Mouse (Mus musculus) hindbrain, embryonic 12.5 days (tissue): Measurements from ENCODE around the gene Slc16a10. TPM values are rescaled to one million over a fixed set of nuclear protein-coding genes. Genes with fewer than 3 reads are reported as not detected.

Experiments used
- ATAC-seq: fragments of 200-750 bp; cut with Nextera tagmentation; 2 replicates; pipeline ENCODE4 v1.8.0; 2017; ENCODE audit warnings: moderate TSS enrichment; ENCODE audit not compliant: low FRiP score
- H3K27ac ChIP-seq: fragments of 300-500 bp; sonication (generic); 2 replicates; pipeline ENCODE4 v1.5.1; 2016; ENCODE audit warnings: mild to moderate bottlenecking
- H3K27me3 ChIP-seq: fragments of 300-500 bp; sonication (generic); 2 replicates; pipeline ENCODE4 v1.6.1; 2016; ENCODE audit warnings: mild to moderate bottlenecking
- H3K36me3 ChIP-seq: fragments of 300-500 bp; sonication (generic); 2 replicates; pipeline ENCODE4 v1.6.1; 2016; ENCODE audit warnings: mild to moderate bottlenecking
- H3K4me1 ChIP-seq: fragments of 300-500 bp; sonication (generic); 2 replicates; pipeline ENCODE4 v1.6.1; 2016
- H3K4me2 ChIP-seq: fragments of 300-500 bp; sonication (generic); replicated peaks from 2 replicates; pipeline ENCODE4 v1.6.1; 2016; ENCODE audit warnings: mild to moderate bottlenecking
- H3K4me3 ChIP-seq: fragments of 300-500 bp; sonication (generic); 2 replicates; pipeline ENCODE4 v1.5.1; 2016; ENCODE audit warnings: mild to moderate bottlenecking
- H3K9ac ChIP-seq: fragments of 300-500 bp; sonication (generic); 2 replicates; pipeline ENCODE4 v1.6.1; 2016; ENCODE audit warnings: mild to moderate bottlenecking, moderate library complexity
- H3K9me3 ChIP-seq: fragments of 300-500 bp; sonication (generic); replicated peaks from 2 replicates; pipeline ENCODE4 v1.6.1; 2016; ENCODE audit warnings: mild to moderate bottlenecking
- WGBS: fragments of 180-500 bp; shearing (Covaris S2); methylation state at CpG from one replicate; pipeline ENCODE4 v1.1.7; 2016; 5-methylcytosine and 5-hydroxymethylcytosine counted together
- polyA plus RNA-seq: library from polyadenylated mRNA; unstranded; fragments of >200 nt; fragmentation: Nextera tagmentation; extraction: Ambion mirVana; gene quantifications from 2 replicates; pipeline ENCODE4 v1.2.1, GENCODE M21; 2016

The Slc16a10 gene
- polyA plus RNA-seq, 1 experiment from 2014 or later = 12.6 TPM

DNA sequence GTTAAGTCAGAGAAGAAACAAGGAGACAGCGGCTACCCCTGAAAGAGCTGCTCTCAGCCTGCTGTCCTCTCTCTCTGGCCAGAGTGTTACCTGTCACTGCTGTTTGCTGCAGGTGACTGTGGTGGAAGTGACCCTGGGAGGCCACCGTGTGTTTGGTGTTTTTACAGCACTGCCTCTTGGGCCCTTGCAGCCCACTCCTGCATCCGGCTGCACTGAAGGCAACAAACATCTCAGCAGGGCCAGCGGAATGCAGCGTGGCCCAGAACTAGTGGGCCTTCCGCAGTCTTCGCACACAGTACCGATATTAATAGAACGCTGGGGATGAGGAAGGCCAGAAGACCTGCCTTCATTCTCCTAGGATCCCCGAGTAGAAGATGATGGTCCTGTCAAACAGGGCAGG is 27.5 kb upstream of the Slc16a10 start:
- no peak overlapping the region for H3K9ac ChIP-seq
- H3K27ac ChIP-seq = no peak overlapping the region
- ATAC-seq = no peak
- no peak overlapping the region for H3K4me2 ChIP-seq
- no peaks in the 10 kb centered on the region for H3K36me3 ChIP-seq
- WGBS = 87% methylated on average over 10 of the region's 10 CpGs
- H3K27me3 ChIP-seq = no peaks in the 10 kb centered on the region
- no peaks in the 10 kb centered on the region for H3K9me3 ChIP-seq
- H3K4me1 ChIP-seq = no peaks in the 10 kb centered on the region
- H3K4me3 ChIP-seq = no peak overlapping the region

DNA sequence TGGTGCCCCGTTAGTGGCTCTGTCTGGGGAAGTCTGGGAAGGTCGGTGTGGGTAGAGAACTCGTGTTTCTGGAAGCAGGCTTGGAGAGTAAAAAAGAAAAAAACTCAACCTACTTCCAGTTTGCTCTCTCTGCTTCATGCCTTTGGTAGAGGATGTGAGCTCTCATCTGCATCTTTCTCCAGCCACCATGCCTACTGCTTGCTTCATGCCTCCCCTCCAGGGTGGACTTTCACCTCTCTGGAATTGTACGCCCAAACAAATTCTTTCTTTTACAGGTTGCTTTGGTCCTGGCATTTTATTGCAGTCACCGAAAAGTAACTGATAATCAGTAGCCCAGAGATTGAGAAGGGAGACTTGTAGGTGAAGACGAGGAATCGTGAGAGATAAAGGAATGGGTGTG is 27.0 kb upstream of the Slc16a10 start:
- H3K4me3 ChIP-seq = no peak overlapping the region
- H3K4me2 ChIP-seq = no peak overlapping the region
- no peaks in the 10 kb centered on the region for H3K9me3 ChIP-seq
- 92% methylated on average over 7 of the region's 7 CpGs for WGBS
- no peaks in the 10 kb centered on the region for H3K4me1 ChIP-seq
- no peak overlapping the region for H3K27ac ChIP-seq
- no peaks in the 10 kb centered on the region for H3K27me3 ChIP-seq
- H3K36me3 ChIP-seq = no peaks in the 10 kb centered on the region
- ATAC-seq = no peak
- H3K9ac ChIP-seq = no peak overlapping the region

DNA sequence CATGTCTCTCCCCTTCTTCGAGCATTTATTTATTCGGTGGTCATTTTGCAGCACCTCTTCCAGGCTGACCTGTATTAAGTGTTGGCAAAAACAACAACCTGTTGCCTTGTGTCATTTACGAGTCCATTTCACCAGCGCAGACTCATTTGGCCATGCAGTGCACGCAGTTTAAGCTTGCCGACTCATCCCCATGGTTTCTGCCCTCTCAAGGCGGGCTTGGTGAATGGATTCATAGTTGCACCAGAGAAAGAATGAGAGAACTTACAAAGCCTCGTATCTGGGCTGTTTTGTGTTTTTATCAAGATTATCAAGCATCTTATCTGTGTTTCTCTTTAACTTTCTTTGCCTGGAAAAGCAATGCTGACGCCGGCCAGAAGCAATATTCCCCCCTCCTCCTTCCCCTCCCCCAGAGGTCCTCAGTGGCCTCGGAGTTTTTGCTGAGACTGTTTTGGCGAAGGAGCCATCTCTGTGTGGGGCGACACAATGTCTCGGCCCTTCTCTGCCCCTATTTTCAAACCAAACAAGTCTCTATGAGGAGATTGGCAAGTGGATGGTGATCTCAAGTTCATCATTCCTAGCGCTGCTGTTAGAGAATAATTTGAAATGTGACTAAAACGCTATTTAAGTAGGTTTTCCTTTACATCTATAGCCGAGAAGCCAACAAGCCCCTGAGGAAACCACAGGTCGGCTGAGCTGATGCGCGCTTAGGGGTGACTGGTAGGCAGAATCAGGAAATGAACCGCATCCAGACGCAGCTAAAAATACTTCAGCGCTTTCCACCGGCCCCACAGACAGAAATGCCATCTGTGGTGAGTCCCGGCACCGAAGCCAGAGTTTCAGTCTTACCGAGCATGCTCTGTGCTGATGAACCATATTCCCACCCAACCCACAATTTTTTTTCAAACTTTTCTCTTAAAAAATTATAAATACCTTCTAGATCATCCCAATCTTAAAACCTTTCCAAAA is 22.6 kb upstream of the Slc16a10 start:
- H3K27me3 ChIP-seq = no peaks in the 10 kb centered on the region
- H3K4me2 ChIP-seq = no peak overlapping the region
- 85% methylated on average over 27 of the region's 27 CpGs for WGBS
- H3K36me3 ChIP-seq = no peaks in the 10 kb centered on the region
- no peak overlapping the region for H3K4me3 ChIP-seq
- H3K9me3 ChIP-seq = no peaks in the 10 kb centered on the region
- H3K9ac ChIP-seq = no peak overlapping the region
- H3K4me1 ChIP-seq = no peaks in the 10 kb centered on the region
- ATAC-seq = no peak
- H3K27ac ChIP-seq = no peak overlapping the region

DNA sequence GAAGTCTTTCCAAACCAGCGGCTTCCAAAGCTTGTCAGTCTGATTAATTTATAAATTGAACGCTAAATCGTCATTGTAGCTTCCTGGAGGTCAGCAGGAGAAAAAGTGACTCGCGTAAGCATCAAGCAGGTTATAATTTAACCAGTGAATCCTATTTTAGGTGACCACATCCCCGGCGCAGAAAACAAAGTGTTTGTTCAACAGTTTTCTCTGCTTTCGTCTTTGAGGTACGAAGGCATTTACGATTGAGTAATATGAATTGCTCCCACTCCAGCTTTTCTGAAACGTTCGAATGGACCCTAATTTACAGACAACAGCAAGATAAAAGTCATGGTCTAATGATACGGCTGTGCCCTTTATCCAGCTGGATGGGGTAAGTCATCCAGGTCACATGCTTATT is 21.9 kb upstream of the Slc16a10 start:
- no peak for ATAC-seq
- WGBS = 80% methylated on average over 13 of the region's 13 CpGs
- no peaks in the 10 kb centered on the region for H3K36me3 ChIP-seq

DNA sequence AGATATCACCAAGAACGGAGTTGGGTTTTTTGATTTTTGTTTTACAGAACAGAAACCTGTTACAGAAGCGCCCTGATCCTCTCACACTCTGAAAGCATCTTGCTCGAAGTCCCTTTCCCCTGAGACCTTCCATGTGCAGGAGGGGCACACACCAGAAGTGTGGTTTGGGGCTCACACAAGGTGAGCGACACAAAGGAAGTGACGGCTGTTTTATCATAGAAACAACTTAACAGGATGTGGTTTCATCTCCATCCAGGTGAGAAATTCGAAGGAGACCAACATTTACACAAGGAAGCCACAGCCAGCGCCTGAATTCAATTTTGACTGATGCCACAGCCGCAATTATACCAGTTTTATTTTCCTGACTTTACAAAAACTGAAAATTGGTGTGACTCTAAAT is 21.3 kb upstream of the Slc16a10 start:
- no peak overlapping the region for H3K27ac ChIP-seq
- no peak overlapping the region for H3K4me3 ChIP-seq
- no peak overlapping the region for H3K9ac ChIP-seq
- no peak for ATAC-seq
- H3K4me1 ChIP-seq = no peaks in the 10 kb centered on the region
- no peak overlapping the region for H3K4me2 ChIP-seq
- no peaks in the 10 kb centered on the region for H3K27me3 ChIP-seq
- WGBS = 82% methylated on average over 8 of the region's 8 CpGs
- no peaks in the 10 kb centered on the region for H3K9me3 ChIP-seq
- no peaks in the 10 kb centered on the region for H3K36me3 ChIP-seq

More for the DNA sequence above, 21.9 kb upstream of the Slc16a10 start:
- H3K9ac ChIP-seq = no peak overlapping the region
- no peak overlapping the region for H3K27ac ChIP-seq
- no peaks in the 10 kb centered on the region for H3K27me3 ChIP-seq
- no peaks in the 10 kb centered on the region for H3K4me1 ChIP-seq
- H3K9me3 ChIP-seq = no peaks in the 10 kb centered on the region
- H3K4me2 ChIP-seq = no peak overlapping the region
- H3K4me3 ChIP-seq = no peak overlapping the region

DNA sequence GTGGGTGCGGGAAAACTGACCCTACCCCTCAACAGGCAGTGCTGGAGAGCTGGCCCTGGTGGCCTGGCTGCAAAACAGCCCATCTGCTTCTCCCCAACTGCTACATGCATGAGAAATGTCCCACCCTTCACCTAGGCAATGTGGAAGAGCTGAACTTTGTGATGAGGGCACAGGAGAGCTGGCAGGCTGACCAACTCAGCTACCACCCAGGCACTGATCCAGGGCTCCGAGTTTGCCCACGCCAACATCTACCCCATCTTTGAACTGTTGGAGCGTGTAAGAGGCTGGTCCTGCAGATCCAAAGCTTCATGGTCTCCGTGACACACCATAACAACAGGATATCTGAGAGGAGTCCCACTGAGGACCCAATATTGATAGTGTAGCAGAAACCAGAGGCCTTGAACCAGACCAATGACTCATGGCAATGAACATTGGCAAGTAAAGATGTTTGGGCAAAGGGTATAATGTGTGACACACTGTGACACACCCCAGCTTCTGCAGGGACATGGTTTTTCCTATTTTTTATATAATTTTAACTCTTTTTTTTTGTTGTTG is 19.7 kb upstream of the Slc16a10 start:
- H3K9ac ChIP-seq = no peak overlapping the region
- H3K9me3 ChIP-seq = no peaks in the 10 kb centered on the region
- no peak overlapping the region for H3K4me3 ChIP-seq
- 90% methylated on average over 5 of the region's 5 CpGs for WGBS
- H3K4me1 ChIP-seq = no peaks in the 10 kb centered on the region
- no peak overlapping the region for H3K27ac ChIP-seq
- H3K4me2 ChIP-seq = no peak overlapping the region
- no peaks in the 10 kb centered on the region for H3K27me3 ChIP-seq
- H3K36me3 ChIP-seq = no peaks in the 10 kb centered on the region
- no peak for ATAC-seq

DNA sequence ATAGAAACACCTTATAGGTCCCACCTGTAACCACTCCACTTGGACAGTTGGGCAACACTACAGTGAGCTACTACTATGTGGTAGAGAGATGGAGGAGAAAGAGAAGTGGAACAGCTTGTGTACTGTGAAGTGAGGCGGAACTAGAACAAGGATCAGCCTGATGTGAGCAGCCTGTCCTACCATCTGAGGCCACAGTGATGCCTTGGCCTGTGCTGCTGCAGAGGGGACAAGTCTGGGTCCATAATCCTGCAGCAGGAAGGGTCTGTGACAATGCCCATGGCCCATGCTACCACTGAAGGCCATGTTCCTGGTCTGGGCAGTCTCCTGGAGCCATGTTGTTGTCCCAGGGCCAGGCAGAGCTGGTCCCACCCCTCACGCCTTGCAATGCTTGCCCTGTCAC is 19.2 kb upstream of the Slc16a10 start:
- WGBS = 91% methylated on average over 2 of the region's 2 CpGs
- H3K4me3 ChIP-seq = no peak overlapping the region
- no peaks in the 10 kb centered on the region for H3K36me3 ChIP-seq
- no peak overlapping the region for H3K9ac ChIP-seq
- no peak for ATAC-seq
- no peaks in the 10 kb centered on the region for H3K4me1 ChIP-seq
- no peaks in the 10 kb centered on the region for H3K9me3 ChIP-seq
- no peak overlapping the region for H3K27ac ChIP-seq
- H3K27me3 ChIP-seq = no peaks in the 10 kb centered on the region
- H3K4me2 ChIP-seq = no peak overlapping the region

DNA sequence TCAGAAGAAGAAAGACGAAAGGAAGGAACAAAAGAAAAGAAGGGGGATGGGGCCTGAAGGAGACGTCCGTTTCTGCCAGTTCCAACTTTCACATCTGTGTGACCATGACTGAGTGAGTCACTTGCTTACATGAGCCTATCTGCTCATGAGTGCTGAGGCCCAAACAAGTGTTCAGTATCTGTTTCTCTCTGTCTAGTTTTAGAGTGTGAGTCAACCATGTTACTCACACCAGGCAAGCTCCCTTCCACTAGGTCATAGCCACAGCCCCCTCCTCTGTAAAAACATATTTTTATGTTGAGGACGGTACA is 10.4 kb upstream of the Slc16a10 start:
- no peak overlapping the region for H3K9ac ChIP-seq
- no peak overlapping the region for H3K4me3 ChIP-seq
- WGBS = 80% methylated on average over 4 of the region's 4 CpGs
- no peaks in the 10 kb centered on the region for H3K9me3 ChIP-seq
- H3K4me1 ChIP-seq = no peaks in the 10 kb centered on the region
- ATAC-seq = no peak
- no peaks in the 10 kb centered on the region for H3K36me3 ChIP-seq
- H3K27me3 ChIP-seq = no peaks in the 10 kb centered on the region
- no peak overlapping the region for H3K27ac ChIP-seq
- no peak overlapping the region for H3K4me2 ChIP-seq

DNA sequence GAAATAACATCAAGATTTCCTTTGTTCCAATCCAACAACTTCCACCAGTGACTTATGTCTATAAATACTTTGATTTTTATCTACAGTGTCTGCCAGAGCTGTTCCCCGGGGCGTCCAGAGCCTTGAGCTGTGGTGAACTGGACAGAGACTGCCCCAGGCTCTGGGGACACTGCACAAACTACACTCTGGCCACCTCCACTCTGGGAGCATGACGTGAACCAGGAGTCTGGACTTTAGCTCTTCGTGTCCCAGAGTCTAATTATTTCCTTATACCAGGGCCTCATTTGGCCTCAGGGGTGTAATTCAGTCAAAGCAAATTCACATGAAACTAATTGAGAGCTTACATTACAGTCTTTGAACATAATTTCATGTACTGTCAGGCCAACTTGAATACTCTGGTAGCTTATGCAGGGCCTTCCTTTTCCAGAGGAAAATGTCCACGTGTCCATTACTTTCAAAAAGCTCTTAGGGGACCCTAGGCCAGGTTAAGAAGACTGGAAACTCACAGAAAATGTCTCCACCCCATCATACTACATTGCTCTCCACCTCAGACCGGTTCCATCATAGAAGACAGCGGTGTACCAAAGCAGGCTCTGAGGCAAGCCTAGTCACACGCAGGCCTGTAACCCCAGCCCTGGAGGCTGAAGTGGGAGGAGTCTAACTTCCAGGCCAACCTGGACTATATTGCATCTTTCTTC is 9.9 kb upstream of the Slc16a10 start:
- no peak for ATAC-seq
- Histone ChIP-seq H3K27ac (no peak overlapping the region), H3K9me3 (no peaks in the 10 kb centered on the region), H3K4me1 (no peaks in the 10 kb centered on the region), H3K9ac (no peak overlapping the region), H3K36me3 (no peaks in the 10 kb centered on the region), H3K4me3 (no peak overlapping the region), H3K4me2 (no peak overlapping the region), H3K27me3 (no peaks in the 10 kb centered on the region)
- WGBS = 78% methylated on average over 8 of the region's 8 CpGs

DNA sequence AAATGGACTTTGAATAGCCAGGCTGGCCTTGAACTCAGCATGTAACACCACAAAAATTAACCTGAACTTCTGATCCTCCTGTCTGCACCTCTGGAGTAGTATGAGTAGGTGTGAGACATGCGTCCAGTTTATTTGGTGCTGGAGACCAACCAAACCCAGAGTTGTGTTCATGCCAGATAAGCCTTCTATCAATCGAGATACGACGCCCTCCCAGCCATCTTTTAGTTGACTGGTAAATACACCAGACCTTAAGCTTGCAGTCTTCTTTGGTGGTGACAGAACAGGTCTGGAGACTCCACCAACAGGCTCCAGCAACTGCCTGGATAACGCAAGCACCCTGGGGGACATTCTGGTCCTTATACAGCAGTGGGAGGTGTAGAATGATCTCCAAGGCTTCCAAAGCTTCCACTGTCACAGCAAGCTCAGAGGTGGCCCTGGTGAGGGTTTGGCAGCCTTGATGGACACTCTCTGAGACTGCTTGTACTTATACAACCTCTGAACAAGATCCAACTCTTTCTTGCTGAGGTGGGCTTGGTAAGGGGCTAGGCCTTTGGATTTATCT is 7.6 kb upstream of the Slc16a10 start:
- no peaks in the 10 kb centered on the region for H3K36me3 ChIP-seq
- no peaks in the 10 kb centered on the region for H3K27me3 ChIP-seq
- H3K27ac ChIP-seq = no peak overlapping the region
- 90% methylated on average over 5 of the region's 5 CpGs for WGBS
- no peak overlapping the region for H3K4me2 ChIP-seq
- no peak for ATAC-seq
- no peak overlapping the region for H3K4me3 ChIP-seq
- H3K9ac ChIP-seq = no peak overlapping the region
- no peaks in the 10 kb centered on the region for H3K4me1 ChIP-seq
- no peaks in the 10 kb centered on the region for H3K9me3 ChIP-seq

DNA sequence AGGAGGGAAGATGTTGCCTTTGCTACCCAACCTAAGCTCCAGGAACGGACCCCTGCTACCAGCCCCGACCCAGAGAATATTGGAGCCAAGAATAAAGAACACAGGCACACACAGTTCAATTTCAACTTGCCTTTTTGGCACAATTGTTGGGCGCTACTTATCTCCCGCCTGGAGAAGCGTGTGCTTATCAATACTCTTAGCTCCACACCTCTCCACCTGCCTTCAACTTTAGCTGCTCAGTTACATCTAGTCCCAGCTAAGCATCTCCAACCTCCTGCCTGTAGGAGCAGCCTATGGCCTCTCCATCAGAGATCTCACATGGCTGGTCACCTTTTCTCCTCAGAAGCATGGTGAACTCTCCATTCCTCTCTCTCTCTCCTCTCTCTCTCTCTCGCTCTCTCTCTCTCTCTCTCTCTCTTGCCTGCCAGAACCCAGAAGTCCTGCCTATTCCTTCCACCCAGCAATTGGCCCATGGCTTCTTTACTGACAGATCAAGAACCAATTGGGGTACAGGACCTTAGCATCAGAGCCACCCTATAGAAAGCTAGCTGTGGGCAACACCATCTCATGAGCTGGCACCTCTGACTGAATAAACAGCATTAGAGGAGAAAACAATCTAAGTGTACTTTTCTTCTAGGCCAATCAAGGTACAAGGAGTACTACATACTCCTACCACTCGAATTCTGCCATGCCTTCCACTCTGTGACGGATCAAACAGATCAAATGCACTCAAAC is 5.4 kb upstream of the Slc16a10 start:
- H3K27me3 ChIP-seq = no peaks in the 10 kb centered on the region; the same call in 1 of the 2 replicates
- no peak overlapping the region for H3K27ac ChIP-seq
- no peak for ATAC-seq
- WGBS = 83% methylated on average over 8 of the region's 8 CpGs
- no peak overlapping the region for H3K4me3 ChIP-seq
- H3K36me3 ChIP-seq = no peaks in the 10 kb centered on the region
- no peaks in the 10 kb centered on the region for H3K4me1 ChIP-seq
- no peak overlapping the region for H3K9ac ChIP-seq
- H3K9me3 ChIP-seq = no peaks in the 10 kb centered on the region
- no peak overlapping the region for H3K4me2 ChIP-seq

DNA sequence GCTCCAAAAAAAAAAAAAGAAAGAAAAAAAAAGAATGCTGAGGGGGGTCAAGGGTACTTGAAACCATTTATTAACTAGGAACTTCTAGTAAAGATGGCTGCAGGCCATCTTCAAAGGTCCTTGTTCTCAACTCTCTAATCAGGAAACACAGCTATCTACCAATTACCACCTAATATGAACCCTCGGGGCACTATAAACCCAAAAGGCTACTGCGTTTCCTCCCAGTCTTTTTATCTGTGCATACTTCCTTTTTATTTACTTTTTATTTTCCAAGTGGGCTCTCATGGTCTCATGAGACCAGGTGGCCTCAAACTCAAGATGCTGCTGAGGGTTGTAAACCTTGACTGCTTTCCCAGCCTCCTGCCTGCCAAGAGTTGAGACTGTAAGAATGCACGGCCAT is 4.4 kb upstream of the Slc16a10 start:
- no peaks in the 10 kb centered on the region for H3K36me3 ChIP-seq
- no peak overlapping the region for H3K4me2 ChIP-seq
- H3K9me3 ChIP-seq = no peaks in the 10 kb centered on the region
- H3K9ac ChIP-seq = no peak overlapping the region
- peaks cover 3% of the 10 kb centered on the region; the same call in 1 of the 2 replicates for H3K27me3 ChIP-seq
- 87% methylated on average over 3 of the region's 3 CpGs for WGBS
- H3K4me1 ChIP-seq = peaks cover 3% of the 10 kb centered on the region
- no peak overlapping the region for H3K27ac ChIP-seq
- H3K4me3 ChIP-seq = no peak overlapping the region
- no peak for ATAC-seq
